Mouse (Mus musculus): ENCODE results near the gene Serpini2. TPM values are rescaled to one million over a fixed set of nuclear protein-coding genes. Genes with fewer than 3 reads are reported as not detected.

The Serpini2 gene
- polyA plus RNA-seq, 1 experiment, result not detected

- peak; percentile 72 for TF ChIP-seq CTCF (IDR thresholded peaks at IDR 0.05; ENCODE audit: borderline replicate concordance, insufficient read depth, low read depth, low read length)
- TF ChIP-seq POLR2A (IDR thresholded peaks at IDR 0.05; ENCODE audit: borderline replicate concordance, insufficient read depth, low read length), result no peak
- Histone ChIP-seq H3K27me3 (ENCODE audit: control insufficient read depth, insufficient read depth, low read length) (no peaks in the 10 kb centered on the region), H3K4me3 (replicated peaks; ENCODE audit: insufficient read depth, low read depth, low read length) (no peak overlapping the region), H3K4me1 (ENCODE audit: control insufficient read depth, insufficient read depth, low read length) (no peaks in the 10 kb centered on the region), H3K27ac (ENCODE audit: insufficient read depth, low read length) (no peak overlapping the region)
- WGBS, result 37% methylated on average over 12 of the region's 12 CpGs
- DNase-seq, result peak; percentile 33 to 50
Measured at GRCm38 (mm10) chr3:75202808-75203503, 66.9 kb downstream of the Serpini2 start.

Other genes starting within 250 kb of the Serpini2 start
- 0.08 and 0.30 TPM in 2 replicates for gene Zbbx, start 105.0 kb downstream of the Serpini2 start, polyA plus RNA-seq (2012; rRNA removed)
- 0.16 and 0.23 TPM in 2 replicates for gene Wdr49, start 212.1 kb upstream of the Serpini2 start, polyA plus RNA-seq (2012; rRNA removed)